In genomic region chr3:89411490-89412393, GRCm38 (mm10) we compare ENCODE assay signal across 8 mouse cellular contexts. TPM values are rescaled to one million over a fixed set of nuclear protein-coding genes. Genes with fewer than 3 reads are reported as not detected.
A peak's percentile ranks its signal among the peaks of the same experiment; 100 is the strongest.
DNase-seq lines count a peak whose midpoint lies in the region; ATAC-seq and TF ChIP-seq lines count a peak whose summit lies in the region.

TSS of gene Flad1 (minus strand) at chr3:89411870.

- 6% methylated on average over 28 of the region's 28 CpGs for WGBS in embryonic facial prominence, embryonic 13.5 days
- WGBS in kidney, adult 2 months: 4% methylated on average over 28 of the region's 28 CpGs
- WGBS in limb, embryonic 12.5 days: 8% methylated on average over 28 of the region's 28 CpGs
- WGBS in midbrain, embryonic 15.5 days: 6% methylated on average over 28 of the region's 28 CpGs
- 4% methylated on average over 28 of the region's 28 CpGs for WGBS in spleen, adult 2 months

- no peak within 1 kb of the TSS for H3K27ac ChIP-seq in embryonic facial prominence, embryonic 13.5 days
- peak within 1 kb of the TSS; percentile 72 for H3K27ac ChIP-seq in kidney, adult 2 months (ENCODE audit: insufficient read depth, low read depth, low read length)
- peak within 1 kb of the TSS; percentile 45; the same call in 1 of the 2 replicates for H3K27ac ChIP-seq in limb, embryonic 12.5 days
- peak within 1 kb of the TSS; percentile 65 for H3K27ac ChIP-seq in midbrain, embryonic 15.5 days
- peak within 1 kb of the TSS; percentile 38; the same call in 1 of the 2 replicates for H3K27ac ChIP-seq in spleen, adult 2 months (ENCODE audit: insufficient read depth, low read length)

- no peak for TF ChIP-seq POLR2A in kidney, adult 2 months (IDR thresholded peaks at IDR 0.05; ENCODE audit: low read depth, low read length)
- peak; percentile 46; the same call in 1 of the 2 replicates for TF ChIP-seq POLR2A in spleen, adult 2 months (IDR thresholded peaks at IDR 0.05; ENCODE audit: low read depth, low read length)

- peaks cover 13% of the 10 kb centered on the region for H3K4me1 ChIP-seq in embryonic facial prominence, embryonic 13.5 days
- peaks cover 6% of the 10 kb centered on the region; the same call in 1 of the 2 replicates for H3K4me1 ChIP-seq in kidney, adult 2 months (ENCODE audit: control insufficient read depth, insufficient read depth, low read length)
- H3K4me1 ChIP-seq in limb, embryonic 12.5 days (replicated peaks): peaks cover 13% of the 10 kb centered on the region
- H3K4me1 ChIP-seq in midbrain, embryonic 15.5 days: peaks cover 19% of the 10 kb centered on the region
- H3K4me1 ChIP-seq in spleen, adult 2 months (ENCODE audit: control insufficient read depth, insufficient read depth, insufficient read length): peaks cover 5% of the 10 kb centered on the region

- H3K9ac ChIP-seq in embryonic facial prominence, embryonic 13.5 days: peak within 1 kb of the TSS; percentile 69
- peak within 1 kb of the TSS; percentile 53 for H3K9ac ChIP-seq in limb, embryonic 12.5 days (replicated peaks)
- H3K9ac ChIP-seq in midbrain, embryonic 15.5 days: peak within 1 kb of the TSS; percentile 47

- H3K9me3 ChIP-seq in embryonic facial prominence, embryonic 13.5 days: no peaks in the 10 kb centered on the region
- H3K9me3 ChIP-seq in limb, embryonic 12.5 days: no peaks in the 10 kb centered on the region
- H3K9me3 ChIP-seq in midbrain, embryonic 15.5 days: no peaks in the 10 kb centered on the region

- no peaks in the 10 kb centered on the region for H3K27me3 ChIP-seq in embryonic facial prominence, embryonic 13.5 days
- H3K27me3 ChIP-seq in kidney, adult 2 months (replicated peaks; ENCODE audit: control insufficient read depth, insufficient read depth, low read length): no peaks in the 10 kb centered on the region
- no peaks in the 10 kb centered on the region for H3K27me3 ChIP-seq in limb, embryonic 12.5 days
- no peaks in the 10 kb centered on the region for H3K27me3 ChIP-seq in midbrain, embryonic 15.5 days (replicated peaks)
- no peaks in the 10 kb centered on the region for H3K27me3 ChIP-seq in spleen, adult 2 months (ENCODE audit: control insufficient read depth, insufficient read depth, low read length)

- DNase-seq in 3134 (ENCODE audit: extremely low read depth, insufficient read length, low spot score): peak; percentile 89
- DNase-seq in adrenal gland, postnatal 36 days: peak; percentile 91 to 94
- peak; percentile 99 to 100 for DNase-seq in heart, adult 18-20 months
- DNase-seq in kidney, adult 2 months: peak; percentile 100
- DNase-seq in spleen, adult 2 months (ENCODE audit: low read depth in 1 of 2, low spot score in 2 of 2): peak; percentile 94 to 100

- peaks cover 42% of the 10 kb centered on the region for H3K36me3 ChIP-seq in embryonic facial prominence, embryonic 13.5 days
- peaks cover 2% of the 10 kb centered on the region; the same call in 1 of the 2 replicates for H3K36me3 ChIP-seq in kidney, adult 2 months (ENCODE audit: control insufficient read depth, insufficient read depth, low read length)
- peaks cover 56% of the 10 kb centered on the region for H3K36me3 ChIP-seq in limb, embryonic 12.5 days
- H3K36me3 ChIP-seq in midbrain, embryonic 15.5 days (replicated peaks): peaks cover 15% of the 10 kb centered on the region
- peaks cover 10% of the 10 kb centered on the region for H3K36me3 ChIP-seq in spleen, adult 2 months (ENCODE audit: control insufficient read depth, insufficient read depth, low read length)

- ATAC-seq in embryonic facial prominence, embryonic 13.5 days (ENCODE audit: insufficient number of reproducible peaks, insufficient read depth, low FRiP score, low TSS enrichment, low read depth): peak; percentile 100
- ATAC-seq in limb, embryonic 12.5 days (ENCODE audit: insufficient number of reproducible peaks, insufficient read depth, low FRiP score, low TSS enrichment, low read depth): peak; percentile 99
- peak; percentile 99 for ATAC-seq in midbrain, embryonic 15.5 days (replicated peaks)

- H3K4me3 ChIP-seq in embryonic facial prominence, embryonic 13.5 days: peak within 1 kb of the TSS; percentile 53
- H3K4me3 ChIP-seq in kidney, adult 2 months (ENCODE audit: insufficient read depth, low read depth, low read length): peak within 1 kb of the TSS; percentile 65
- H3K4me3 ChIP-seq in limb, embryonic 12.5 days (replicated peaks): peak within 1 kb of the TSS; percentile 55
- H3K4me3 ChIP-seq in midbrain, embryonic 15.5 days: peak within 1 kb of the TSS; percentile 44
- H3K4me3 ChIP-seq in spleen, adult 2 months (ENCODE audit: extremely low read depth, insufficient read depth, insufficient read length): peak within 1 kb of the TSS; percentile 61

- peak within 1 kb of the TSS; percentile 68 for H3K4me2 ChIP-seq in embryonic facial prominence, embryonic 13.5 days
- H3K4me2 ChIP-seq in limb, embryonic 12.5 days: peak within 1 kb of the TSS; percentile 68
- H3K4me2 ChIP-seq in midbrain, embryonic 15.5 days: peak within 1 kb of the TSS; percentile 75

- no peak for TF ChIP-seq CTCF in kidney, adult 2 months (conservative IDR thresholded peaks at IDR 0.05; ENCODE audit: insufficient read depth, insufficient read length, low read depth, low read length)
- TF ChIP-seq CTCF in spleen, adult 2 months (IDR thresholded peaks at IDR 0.05; ENCODE audit: extremely low read depth, insufficient read depth, insufficient read length, insufficient replicate concordance): no peak

RNA-seq across cellular contexts. Expression of gene Flad1, which starts in this region (rescaled TPM):
- 10 to 100 TPM; 23.3 to 30.0 TPM for total RNA-seq in adrenal gland, postnatal 36 days (2021)
- 29.4 and 29.5 TPM in 2 replicates for polyA plus RNA-seq in embryonic facial prominence, embryonic 13.5 days (2015; fragmentation: Nextera tagmentation; extraction: Ambion mirVana)
- 10 to 100 TPM; 59.5 to 63.8 TPM for total RNA-seq in heart, adult 18-20 months (2021)
- 54.6 and 56.7 TPM in 2 replicates for polyA plus RNA-seq in kidney, adult 2 months (2012; rRNA removed)
- 25.0 and 26.4 TPM in 2 replicates for polyA plus RNA-seq in limb, embryonic 12.5 days (2016; fragmentation: Nextera tagmentation; extraction: Ambion mirVana)
- 35.9 and 36.5 TPM in 2 replicates for polyA plus RNA-seq in midbrain, embryonic 15.5 days (2015; fragmentation: Nextera tagmentation; extraction: Ambion mirVana)
- 39.1 and 43.9 TPM in 2 replicates for polyA plus RNA-seq in spleen, adult 2 months (2012; rRNA removed)
